Mouse (Mus musculus) T-helper 1 cell (primary cell): ENCODE measurements at regions not wholly inside any gene's neighbourhood (a gene's known extent, or its start where the extent isn't known, plus 50 kb on each side); places are given as distances from the start of the nearest gene placed in this dataset.

Source experiments
- in situ Hi-C: fragments of 300-600 bp; cut with MboI, MseI; formaldehyde crosslinking; loops from one replicate; pipeline ENCODE4 v1.15.1; 2025; ENCODE audit warnings: high pct_unique_total_duplicates

DNA sequence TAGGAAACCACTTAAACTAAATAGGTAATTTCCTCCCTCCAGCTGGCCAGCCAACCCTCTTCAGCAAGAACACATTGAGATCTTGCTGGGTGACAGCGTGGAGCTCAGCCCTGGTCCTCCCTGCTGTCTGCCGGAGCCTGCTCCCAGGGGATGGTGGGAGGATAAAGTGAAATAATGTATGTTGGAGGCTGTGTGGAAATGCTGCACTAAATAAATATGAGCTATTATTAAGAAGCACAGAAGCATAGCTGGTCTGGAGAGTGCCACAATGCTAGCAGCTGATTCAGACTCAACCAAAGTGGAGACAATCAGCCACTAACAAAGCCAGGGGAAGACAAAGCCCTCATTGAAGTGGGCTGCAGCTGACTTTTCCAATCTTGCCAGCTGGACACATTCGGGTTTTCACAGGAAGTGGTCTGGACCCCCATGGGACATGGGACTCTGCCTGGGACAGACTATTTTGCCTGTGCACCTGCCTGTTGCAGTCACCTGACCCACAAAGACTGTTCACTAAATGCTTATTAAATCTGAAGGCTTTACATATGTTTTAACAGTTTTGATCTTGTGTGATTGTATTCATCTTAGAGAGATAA, 248.3 kb downstream of the Emp1 start:
- in situ Hi-C loops, result no loop called here

DNA sequence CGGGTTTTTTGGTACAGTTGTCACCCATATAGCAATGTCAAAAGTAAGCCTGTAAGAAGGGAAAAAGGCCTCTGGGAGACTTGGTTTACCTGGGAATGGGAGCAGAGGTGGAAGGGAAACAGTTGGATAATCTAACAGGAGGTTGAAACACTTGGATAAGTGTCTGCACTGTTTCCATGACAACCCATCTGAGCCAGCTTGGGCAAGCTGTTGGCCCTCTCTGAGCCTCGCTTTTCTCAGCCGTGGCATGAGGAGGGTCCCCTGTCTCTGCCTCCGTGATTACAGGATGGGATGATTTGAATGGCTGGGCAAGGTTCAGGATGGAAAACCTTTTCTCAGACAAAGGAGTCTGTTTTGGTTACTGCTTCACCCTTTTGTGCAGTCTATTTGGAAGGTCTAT, 265.6 kb downstream of the Emp1 start:
- in situ Hi-C loops, result no loop called here

DNA sequence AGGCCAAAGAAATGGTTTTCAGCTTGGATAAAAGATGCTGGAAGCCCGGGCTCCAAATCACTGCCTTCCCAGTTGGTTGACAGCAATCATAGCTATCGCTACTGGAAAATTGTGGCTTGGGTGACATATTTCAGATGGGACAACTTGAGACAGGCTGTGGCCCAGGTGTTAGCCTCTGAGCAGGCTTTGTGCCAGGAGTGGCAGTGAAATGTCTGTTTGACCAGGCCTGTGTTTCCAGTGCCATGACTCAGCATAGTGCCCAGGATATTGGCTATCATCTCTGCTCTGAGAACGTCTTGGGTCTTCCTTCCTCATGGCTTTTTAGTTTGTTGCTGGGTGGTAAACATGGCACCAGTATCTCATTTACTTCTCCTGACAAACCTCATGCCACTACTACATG, 266.9 kb downstream of the Emp1 start:
- in situ Hi-C loops, result no loop called here

DNA sequence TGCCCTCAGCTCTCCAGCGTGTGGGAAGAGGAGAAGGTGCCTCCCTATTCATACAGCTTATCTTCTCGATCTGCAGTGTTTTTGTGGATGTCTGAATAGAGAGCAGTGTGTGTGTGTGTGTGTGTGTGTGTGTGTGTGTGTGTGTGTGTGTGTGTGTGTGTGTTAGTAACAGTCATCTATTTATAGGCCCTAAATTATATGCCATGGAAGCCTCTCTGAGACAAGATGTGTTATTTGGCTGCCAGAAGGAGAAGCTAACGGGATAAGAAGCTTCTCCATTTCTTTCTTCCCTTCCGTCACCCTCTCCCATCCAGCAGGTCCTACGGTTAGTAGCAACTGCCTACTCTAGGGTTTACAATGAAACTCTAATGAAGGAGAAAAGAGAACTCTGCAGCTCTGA, 270.3 kb downstream of the Emp1 start:
- in situ Hi-C loops, result no loop called here

DNA sequence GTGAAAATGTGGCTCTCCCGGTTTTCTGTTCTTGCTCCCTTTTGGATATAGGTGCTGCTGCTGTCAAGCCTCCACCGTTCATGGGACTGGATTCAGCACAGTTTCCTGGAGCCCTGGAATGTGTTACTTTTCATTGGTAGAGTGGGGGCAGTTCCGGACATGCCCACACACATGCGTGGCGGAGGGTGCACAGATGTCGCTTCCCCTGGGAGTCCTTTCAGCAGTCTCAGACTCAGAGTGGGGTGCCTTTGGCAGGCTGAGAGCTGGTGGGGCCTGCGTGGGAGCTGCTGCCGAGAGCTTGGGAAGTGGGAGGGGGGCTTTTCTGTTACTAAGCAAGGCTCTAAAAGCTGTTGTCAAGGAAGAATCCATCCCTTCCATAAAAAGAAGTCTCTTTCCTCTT, 274.3 kb downstream of the Emp1 start:
- in situ Hi-C loops, result no loop called here

DNA sequence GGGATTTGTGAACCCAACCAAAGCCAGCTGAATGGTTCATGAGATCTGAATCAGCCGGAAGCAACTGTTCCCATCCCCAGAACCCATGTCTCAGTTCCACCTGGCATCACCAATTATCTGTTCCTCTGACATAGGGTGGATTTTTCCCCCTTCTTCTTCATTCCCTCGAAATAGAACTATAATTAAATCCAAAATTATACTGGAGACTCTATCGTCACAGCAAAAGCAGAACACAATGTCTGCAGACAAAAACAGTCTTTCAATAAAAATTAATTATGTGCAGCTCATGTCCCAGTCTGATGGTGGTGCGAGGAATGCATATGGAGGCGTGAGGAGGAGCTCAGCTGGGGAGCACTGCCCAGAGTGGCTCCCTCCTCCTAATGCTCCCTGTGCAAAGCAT, 280.4 kb downstream of the Emp1 start:
- in situ Hi-C loops, result no loop called here

DNA sequence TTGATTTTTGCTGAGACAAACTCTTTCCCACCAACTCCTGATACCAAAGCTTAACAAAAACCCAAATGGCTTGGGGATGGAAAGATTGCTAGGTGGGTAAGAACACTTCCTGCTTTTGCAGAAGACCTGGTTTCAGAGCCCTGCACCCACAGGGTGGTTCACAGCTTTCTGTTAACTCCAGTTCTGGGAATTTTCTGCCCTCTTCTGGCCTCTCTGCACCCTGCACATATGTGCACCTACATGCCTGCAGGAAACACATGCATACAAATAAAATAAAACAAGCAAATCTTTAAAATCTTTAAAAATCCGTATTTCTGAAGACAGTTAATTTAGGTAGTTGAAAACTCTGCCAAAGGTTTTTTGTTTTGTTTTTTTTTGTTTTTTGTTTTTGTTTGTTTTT, 283.8 kb downstream of the Emp1 start:
- in situ Hi-C loops, result no loop called here

DNA sequence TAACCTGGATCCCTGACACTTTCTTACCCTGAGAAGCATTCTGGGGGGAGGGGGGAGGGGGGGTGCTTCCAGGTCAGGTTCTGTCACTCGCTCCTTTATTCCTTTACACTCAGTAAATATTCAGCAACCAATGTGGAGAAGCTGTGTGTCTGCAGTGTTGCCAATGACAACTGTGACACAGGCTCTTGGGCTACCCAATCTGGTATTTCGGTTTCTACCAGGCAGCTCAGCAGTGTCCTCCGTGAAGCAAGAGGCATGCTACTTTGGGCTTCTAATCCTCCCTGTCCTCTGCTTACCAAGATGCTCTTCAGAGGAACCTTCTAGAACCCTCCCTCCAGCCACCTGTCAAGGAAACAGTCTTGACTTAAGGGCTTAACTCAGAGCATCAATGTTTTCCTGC, 290.7 kb downstream of the Emp1 start:
- in situ Hi-C loops, result no loop called here

DNA sequence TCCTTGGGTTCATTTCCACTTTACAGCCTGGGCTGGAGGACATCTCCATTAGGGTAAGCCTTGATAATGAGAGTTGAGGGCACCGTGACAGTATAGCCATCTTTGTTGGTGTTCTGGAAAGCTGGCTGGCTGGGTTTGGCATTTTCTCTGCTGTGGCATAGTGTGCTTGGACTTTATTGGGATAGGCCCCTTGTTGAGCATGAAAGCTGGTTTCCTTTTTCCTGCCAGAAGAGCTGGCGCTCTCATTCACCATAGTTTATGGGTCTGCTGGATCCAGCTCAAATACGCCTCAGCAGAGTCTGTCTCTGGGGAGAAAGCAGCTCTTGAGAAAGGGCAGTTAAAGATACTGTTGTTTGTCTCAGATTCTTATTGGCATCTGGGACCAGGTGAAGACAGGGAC, 300.0 kb downstream of the Emp1 start:
- in situ Hi-C loops, result no loop called here

DNA sequence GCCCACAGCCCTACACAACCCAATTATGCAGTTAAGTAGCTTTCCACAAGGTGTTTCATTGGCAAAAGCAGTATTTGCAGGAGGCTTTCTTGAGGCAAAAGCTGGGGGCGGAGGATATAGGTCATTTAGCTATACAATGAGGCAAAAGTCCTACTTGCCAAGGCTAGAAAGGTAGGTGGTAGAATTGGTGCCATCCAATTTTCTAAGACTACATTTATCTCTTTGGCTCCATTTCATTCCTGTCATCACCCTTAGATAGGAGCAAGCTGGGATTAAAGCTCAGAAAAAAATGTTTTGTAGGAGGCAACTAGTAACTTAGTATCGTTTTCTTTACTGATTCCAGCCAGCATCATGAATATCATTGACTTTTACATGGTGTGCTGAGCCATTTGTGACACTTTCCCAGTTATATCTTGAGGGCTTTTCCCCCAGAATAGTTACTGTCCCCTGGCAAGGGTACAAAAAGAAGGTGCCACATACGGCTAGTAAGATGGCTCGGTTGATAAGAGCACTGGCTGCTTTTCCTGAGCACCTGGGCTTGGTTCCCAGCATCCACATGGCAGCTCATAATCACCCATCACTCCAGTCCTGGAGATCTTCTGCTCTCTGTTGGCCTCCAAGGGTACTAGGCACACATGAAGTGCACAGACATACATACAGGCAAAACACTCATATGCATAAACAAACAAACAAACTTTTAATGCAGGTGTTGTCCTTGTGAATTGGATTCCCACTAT, 300.6 kb downstream of the Emp1 start:
- in situ Hi-C loops, result no loop called here
